Mouse (Mus musculus): ENCODE measurements around the gene Rnf31. TPM values are rescaled to one million over a fixed set of nuclear protein-coding genes. Genes with fewer than 3 reads are reported as not detected.

The Rnf31 gene
- polyA plus RNA-seq, 1 experiment from 2014 or later, result 22.0 TPM

DNA sequence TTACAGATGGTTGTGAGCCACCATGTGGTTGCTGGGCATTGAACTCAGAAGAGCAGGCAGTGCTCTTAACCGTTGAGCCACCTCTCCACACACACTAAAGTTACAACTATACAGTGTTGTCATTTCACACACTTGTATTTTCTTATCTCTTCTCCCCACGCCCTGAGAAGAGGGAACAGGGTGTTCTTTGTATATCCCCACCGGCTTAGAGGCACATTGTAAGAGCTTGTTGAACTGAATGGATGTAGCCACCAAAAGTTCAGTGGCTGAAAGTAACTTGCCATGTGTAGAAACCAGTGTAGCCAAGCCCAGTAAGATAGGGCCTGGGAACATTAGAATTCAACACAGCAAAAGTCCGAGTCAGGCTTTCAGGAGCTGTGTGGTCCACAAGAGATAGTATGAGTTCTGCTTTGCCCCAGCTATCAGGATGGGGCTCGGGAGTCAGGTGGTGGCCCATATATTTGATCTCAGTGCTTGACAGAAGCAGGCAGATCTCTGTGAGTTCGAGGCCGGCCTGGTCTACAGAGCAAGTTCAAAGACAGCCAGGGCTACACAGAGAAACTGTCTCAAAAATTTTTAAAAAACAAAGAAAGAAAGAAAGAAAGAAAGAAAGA lies 23.2 kb downstream of the Rnf31 start:
- H3K36me3 ChIP-seq, result peaks cover 10% of the 10 kb centered on the region
- no peak overlapping the region for H3K9ac ChIP-seq (replicated peaks)
- H3K4me1 ChIP-seq, result no peaks in the 10 kb centered on the region
- no peak overlapping the region for H3K4me3 ChIP-seq (replicated peaks)
- no peaks in the 10 kb centered on the region for H3K27me3 ChIP-seq (replicated peaks)
- WGBS, result 80% methylated on average over 7 of the region's 7 CpGs
- ATAC-seq (ENCODE audit: low FRiP score), result no peak
- H3K4me2 ChIP-seq, result no peak overlapping the region
- H3K27ac ChIP-seq (replicated peaks), result no peak overlapping the region
- no peaks in the 10 kb centered on the region for H3K9me3 ChIP-seq (replicated peaks)

DNA sequence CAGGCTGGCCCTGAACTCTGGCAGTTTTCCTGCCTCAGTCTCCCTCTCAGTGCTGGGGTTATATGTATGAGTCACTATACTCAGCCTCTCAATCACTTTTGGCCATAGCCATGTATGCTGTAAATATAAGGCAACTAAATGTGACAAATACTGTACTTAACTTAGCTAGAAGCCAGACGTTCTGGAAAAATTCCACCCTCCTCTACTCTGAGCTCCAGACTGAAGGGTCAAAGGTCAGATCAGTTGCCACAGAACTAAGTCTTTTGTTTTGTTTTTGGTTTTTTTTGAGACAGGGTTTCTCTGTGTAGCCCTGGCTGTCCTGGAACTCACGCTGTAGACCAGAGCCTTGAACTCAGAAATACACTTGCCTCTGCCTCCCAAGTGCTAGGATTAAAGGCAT lies 24.4 kb downstream of the Rnf31 start:
- H3K4me2 ChIP-seq, result no peak overlapping the region
- no peak for ATAC-seq (ENCODE audit: low FRiP score)
- WGBS, result 59% methylated on average over 2 of the region's 2 CpGs

DNA sequence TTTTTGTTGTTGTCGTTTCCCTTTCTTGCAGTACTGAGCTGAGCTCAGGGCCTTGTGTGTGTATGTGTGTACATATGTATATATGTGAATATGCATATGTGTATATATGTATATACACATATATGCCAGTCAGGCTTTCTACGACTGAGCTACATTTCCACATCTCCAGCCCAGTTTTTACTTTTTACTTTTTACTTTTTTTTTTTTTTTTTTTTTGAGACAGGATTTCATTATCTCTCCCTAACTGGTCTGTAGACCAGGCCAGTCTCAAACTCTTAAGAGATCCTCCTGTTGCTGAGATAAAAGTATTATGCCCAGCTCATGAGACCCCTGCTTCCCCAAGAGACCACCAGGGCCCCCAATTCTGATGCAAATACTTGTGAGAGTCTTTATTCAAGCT lies 25.3 kb downstream of the Rnf31 start:
- no peak overlapping the region for H3K27ac ChIP-seq (replicated peaks)
- no peaks in the 10 kb centered on the region for H3K9me3 ChIP-seq (replicated peaks)
- H3K36me3 ChIP-seq, result no peaks in the 10 kb centered on the region
- no peak overlapping the region for H3K9ac ChIP-seq (replicated peaks)
- WGBS, result 84% methylated on average over 2 of the region's 2 CpGs
- no peak for ATAC-seq (ENCODE audit: low FRiP score)
- H3K4me1 ChIP-seq, result no peaks in the 10 kb centered on the region
- H3K4me3 ChIP-seq (replicated peaks), result no peak overlapping the region
- no peaks in the 10 kb centered on the region for H3K27me3 ChIP-seq (replicated peaks)
- H3K4me2 ChIP-seq, result no peak overlapping the region

More for the DNA sequence above, 24.4 kb downstream of the Rnf31 start:
- Histone ChIP-seq H3K4me3 (replicated peaks) (no peak overlapping the region), H3K27ac (replicated peaks) (no peak overlapping the region), H3K9me3 (replicated peaks) (no peaks in the 10 kb centered on the region), H3K4me1 (no peaks in the 10 kb centered on the region), H3K9ac (replicated peaks) (no peak overlapping the region), H3K36me3 (no peaks in the 10 kb centered on the region), H3K27me3 (replicated peaks) (no peaks in the 10 kb centered on the region)

DNA sequence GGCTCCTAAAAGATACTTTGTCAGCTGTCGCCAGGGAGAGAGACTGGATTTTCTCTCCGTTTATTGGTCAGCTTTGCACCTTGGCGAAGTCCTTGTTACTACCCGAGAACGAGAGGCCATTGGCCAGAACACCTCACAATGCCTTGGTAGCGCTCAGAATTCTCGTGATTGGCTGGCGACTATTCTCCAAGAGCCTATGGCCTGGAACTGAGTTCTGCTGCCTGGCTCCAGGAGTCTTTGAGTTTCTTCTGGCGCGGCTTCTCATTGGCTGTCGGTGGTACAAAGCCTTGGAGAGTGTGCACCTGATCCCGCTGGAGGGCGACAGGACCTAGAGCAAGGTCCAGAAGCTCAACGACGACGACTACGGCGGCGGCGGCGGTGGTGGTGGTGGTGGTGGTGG lies 26.3 kb downstream of the Rnf31 start, which contains the start of gene Rec8:
Gene Rec8 (plus strand): TSS at position 216 of the 400 bp plus-strand sequence.
- Histone ChIP-seq H3K4me2 (peak within 1 kb of the TSS; percentile 45), H3K36me3 (no peaks in the 10 kb centered on the region), H3K4me3 (replicated peaks) (peak within 1 kb of the TSS; percentile 37), H3K9me3 (replicated peaks) (no peaks in the 10 kb centered on the region), H3K27ac (replicated peaks) (peak within 1 kb of the TSS; percentile 39), H3K4me1 (no peaks in the 10 kb centered on the region), H3K27me3 (replicated peaks) (no peaks in the 10 kb centered on the region), H3K9ac (replicated peaks) (peak within 1 kb of the TSS; percentile 29; the same call in 1 of the 2 replicates)
- ATAC-seq (ENCODE audit: low FRiP score), result peak; percentile 86
- WGBS, result 18% methylated on average over 21 of the region's 21 CpGs

DNA sequence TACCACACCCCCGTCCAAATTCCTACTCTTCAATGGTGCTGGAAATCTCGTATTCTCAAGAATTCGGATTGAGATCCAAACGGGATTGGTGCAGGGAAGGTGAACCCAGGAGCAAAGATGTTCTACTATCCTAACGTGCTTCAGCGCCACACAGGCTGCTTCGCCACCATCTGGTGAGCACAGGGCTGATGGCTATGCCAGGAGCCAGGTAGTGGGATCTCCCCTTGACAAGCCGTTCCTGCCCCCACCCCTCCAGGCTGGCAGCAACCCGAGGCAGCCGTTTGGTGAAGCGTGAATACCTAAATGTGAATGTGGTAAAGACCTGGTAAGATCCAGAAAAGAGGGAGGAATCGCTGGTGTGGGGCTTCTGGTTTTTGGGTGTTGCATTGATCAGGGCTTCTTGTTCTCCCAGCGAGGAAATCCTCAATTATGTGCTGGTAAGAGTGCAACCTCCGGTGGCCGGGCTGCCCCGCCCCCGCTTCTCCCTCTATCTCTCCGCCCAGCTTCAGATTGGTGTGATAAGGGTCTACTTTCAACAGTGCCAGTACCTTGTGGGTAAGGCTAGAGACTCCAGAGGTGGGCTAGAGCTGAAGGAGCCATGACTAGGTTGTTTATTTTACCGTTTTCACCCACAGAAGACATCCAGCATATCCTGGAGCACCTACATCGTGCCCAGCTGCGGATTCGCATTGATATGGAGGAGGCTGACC lies 27.1 kb downstream of the Rnf31 start:
- Histone ChIP-seq H3K36me3 (no peaks in the 10 kb centered on the region), H3K27ac (replicated peaks) (peak overlapping the region; percentile 39), H3K4me1 (no peaks in the 10 kb centered on the region), H3K4me2 (peak overlapping the region; percentile 45), H3K9me3 (replicated peaks) (no peaks in the 10 kb centered on the region), H3K4me3 (replicated peaks) (peak overlapping the region; percentile 37), H3K27me3 (replicated peaks) (no peaks in the 10 kb centered on the region), H3K9ac (replicated peaks) (peak overlapping the region; percentile 29; the same call in 1 of the 2 replicates)
- ATAC-seq (ENCODE audit: low FRiP score), result peak; percentile 49; the same call in 1 of the 2 replicates
- 57% methylated on average over 22 of the region's 22 CpGs for WGBS

DNA sequence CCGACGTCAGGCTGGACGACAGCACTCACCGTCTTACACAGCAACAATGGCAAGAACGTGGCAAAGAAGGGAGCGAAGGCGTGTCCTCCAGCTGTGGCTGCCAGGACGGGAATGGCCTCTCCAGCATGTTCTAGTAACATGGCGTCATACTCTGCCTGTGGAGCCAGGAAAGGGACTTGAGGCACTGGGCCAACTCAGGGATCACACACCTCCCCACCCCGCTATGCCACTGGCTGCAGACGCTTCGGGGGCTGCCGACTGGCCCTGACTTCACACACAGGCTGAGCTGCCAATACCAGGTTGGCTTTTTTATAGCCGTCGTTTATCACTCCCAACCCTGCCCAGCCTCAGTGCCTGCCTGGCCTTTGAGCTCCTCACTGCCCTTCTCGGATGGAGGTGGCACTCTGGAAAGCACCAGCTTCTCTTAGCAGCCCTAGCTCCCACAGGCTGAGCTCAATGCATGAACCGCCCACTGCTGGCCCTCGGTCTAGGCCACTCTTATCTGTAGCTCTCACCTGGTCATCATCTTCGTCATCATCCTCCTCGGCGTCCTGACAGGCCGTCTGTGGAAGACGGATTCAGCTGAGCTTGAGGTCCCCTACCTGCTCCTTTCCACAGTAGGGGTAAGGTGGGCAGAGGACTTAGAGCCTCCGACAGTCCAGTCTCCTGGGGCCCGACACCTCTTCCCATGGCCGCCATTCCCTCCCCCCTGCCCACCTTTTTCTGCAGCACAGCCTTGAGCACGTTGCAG lies 36.7 kb downstream of the Rnf31 start:
- Histone ChIP-seq H3K4me3 (replicated peaks) (no peak overlapping the region), H3K27ac (replicated peaks) (no peak overlapping the region), H3K27me3 (replicated peaks) (no peaks in the 10 kb centered on the region), H3K4me2 (no peak overlapping the region), H3K9ac (replicated peaks) (no peak overlapping the region), H3K4me1 (no peaks in the 10 kb centered on the region), H3K9me3 (replicated peaks) (no peaks in the 10 kb centered on the region), H3K36me3 (peaks cover 90% of the 10 kb centered on the region)
- WGBS, result 81% methylated on average over 27 of the region's 27 CpGs
- no peak for ATAC-seq (ENCODE audit: low FRiP score)

DNA sequence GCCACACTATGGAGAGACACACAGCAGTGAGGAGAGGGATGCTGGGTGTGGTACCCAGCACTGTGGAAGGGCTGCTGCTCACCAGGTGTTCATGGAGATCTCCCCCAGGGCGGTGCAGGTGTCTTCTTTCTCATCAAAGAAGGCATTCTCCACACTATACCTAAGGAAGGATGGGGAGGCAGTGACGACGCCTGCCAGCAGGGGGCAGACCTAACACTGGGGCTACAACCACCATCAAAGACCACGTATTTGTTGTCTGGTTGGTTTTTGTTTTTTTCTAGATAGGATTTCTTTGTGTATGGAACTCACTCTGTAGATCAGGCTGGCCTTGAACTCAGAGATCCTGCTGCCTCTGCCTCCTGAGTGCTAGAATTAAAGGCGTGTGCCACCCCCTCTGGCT lies 37.8 kb downstream of the Rnf31 start:
- no peak overlapping the region for H3K4me3 ChIP-seq (replicated peaks)
- H3K4me1 ChIP-seq, result peaks cover 9% of the 10 kb centered on the region
- no peaks in the 10 kb centered on the region for H3K9me3 ChIP-seq (replicated peaks)
- H3K27me3 ChIP-seq (replicated peaks), result no peaks in the 10 kb centered on the region
- no peak for ATAC-seq (ENCODE audit: low FRiP score)
- no peak overlapping the region for H3K9ac ChIP-seq (replicated peaks)
- peaks cover 96% of the 10 kb centered on the region for H3K36me3 ChIP-seq
- no peak overlapping the region for H3K4me2 ChIP-seq
- H3K27ac ChIP-seq (replicated peaks), result no peak overlapping the region
- 59% methylated on average over 5 of the region's 5 CpGs for WGBS

DNA sequence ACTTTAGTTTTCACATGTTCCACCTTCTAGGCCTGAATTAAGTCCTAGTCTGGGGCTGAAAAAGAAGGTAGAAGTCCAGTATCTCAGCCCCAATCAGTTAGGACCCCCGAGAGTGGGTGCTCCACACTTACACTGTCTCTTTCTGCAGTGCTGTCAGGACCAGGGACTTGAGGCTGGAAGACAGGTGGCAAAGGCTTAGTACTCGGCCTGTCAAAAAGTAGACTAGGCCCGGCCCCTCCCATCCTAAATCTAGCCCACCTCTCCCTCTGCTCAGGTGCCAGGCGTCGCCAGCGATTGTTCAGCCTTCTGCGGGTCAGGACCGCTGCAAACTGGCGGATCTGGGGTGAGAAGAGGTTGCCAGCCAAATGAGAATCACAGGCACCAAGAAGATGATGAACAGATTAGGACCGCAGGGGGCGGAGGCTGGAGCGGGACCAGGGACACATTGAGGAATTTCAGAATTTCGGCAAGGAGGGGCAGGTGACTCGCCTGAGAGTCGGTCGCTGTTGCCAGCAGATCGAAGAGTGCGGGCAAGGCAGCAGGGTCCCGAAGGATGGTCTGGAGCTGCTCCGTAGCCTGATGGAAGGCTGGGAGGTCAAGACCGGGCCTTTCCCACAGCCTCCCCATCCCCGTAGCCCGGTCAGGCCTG lies 43.5 kb downstream of the Rnf31 start:
- H3K9me3 ChIP-seq (replicated peaks), result no peaks in the 10 kb centered on the region

DNA sequence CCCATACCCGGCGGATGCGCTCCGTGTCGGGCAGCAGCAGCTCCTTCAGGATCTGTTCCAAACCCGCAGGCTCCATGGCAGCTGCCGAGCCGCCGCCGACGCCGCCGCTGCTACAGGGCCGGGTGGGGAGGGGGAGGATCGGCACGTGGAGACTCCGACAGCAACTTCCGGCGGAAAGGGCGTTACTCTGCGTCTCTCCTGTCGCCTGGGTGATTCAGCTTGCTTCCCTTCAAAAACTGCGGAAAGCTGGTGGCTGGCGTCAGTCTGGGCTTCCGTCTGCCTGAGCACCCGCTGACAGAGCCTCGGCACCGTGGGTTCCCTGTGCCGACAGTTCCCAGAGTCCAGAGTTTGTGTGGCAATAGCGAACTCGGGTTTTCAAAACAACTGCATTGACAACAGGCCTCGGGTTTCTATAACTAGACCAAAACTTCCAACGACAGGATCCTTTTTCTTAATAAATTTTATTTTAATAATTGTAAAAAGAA lies 44.1 kb downstream of the Rnf31 start, which contains the start of gene Ipo4:
Gene Ipo4 (minus strand): TSS at position 435 of the 485 bp plus-strand sequence.
- Histone ChIP-seq H3K36me3 (peaks cover 69% of the 10 kb centered on the region), H3K4me3 (replicated peaks) (peak within 1 kb of the TSS; percentile 82), H3K27me3 (replicated peaks) (no peaks in the 10 kb centered on the region), H3K4me2 (peak within 1 kb of the TSS; percentile 93), H3K4me1 (peaks cover 32% of the 10 kb centered on the region), H3K9me3 (replicated peaks) (no peaks in the 10 kb centered on the region), H3K9ac (replicated peaks) (peak within 1 kb of the TSS; percentile 76), H3K27ac (replicated peaks) (peak within 1 kb of the TSS; percentile 85)
- WGBS, result 1% methylated on average over 28 of the region's 33 CpGs
- peak; percentile 88 for ATAC-seq (ENCODE audit: low FRiP score)

More for the DNA sequence above, 43.5 kb downstream of the Rnf31 start:
- ATAC-seq (ENCODE audit: low FRiP score), result peak; percentile 62
- no peaks in the 10 kb centered on the region for H3K27me3 ChIP-seq (replicated peaks)
- peak overlapping the region; percentile 85 for H3K27ac ChIP-seq (replicated peaks)
- 6% methylated on average over 21 of the region's 23 CpGs for WGBS
- H3K36me3 ChIP-seq, result peaks cover 69% of the 10 kb centered on the region
- H3K4me1 ChIP-seq, result peaks cover 28% of the 10 kb centered on the region
- H3K4me3 ChIP-seq (replicated peaks), result peak overlapping the region; percentile 82
- peak overlapping the region; percentile 93 for H3K4me2 ChIP-seq
- H3K9ac ChIP-seq (replicated peaks), result peak overlapping the region; percentile 76

DNA sequence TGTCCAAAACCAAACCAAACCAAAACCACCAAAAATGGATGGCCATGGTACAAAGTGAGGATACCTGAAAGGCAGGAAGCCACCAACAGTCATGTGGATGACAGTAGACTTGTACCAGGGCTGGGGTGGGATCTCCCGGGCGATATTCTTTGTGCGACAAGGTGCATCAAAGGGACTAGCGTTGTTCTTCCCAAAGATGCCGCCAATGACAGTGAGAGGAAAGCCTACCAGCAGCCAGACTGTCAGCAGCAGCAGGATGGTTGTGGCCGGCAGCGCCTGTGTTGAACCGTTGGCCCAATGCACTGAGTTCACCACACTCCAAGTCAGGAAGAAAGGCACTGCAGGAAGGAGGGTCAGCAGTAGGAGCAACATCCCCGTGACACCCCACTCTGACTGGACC lies 46.3 kb downstream of the Rnf31 start, which contains the start of gene Gm49378:
Gene Gm49378 (minus strand): TSS at position 101 of the 400 bp plus-strand sequence.
- WGBS, result 94% methylated on average over 9 of the region's 9 CpGs
- no peak within 1 kb of the TSS for H3K4me2 ChIP-seq
- no peak within 1 kb of the TSS for H3K27ac ChIP-seq (replicated peaks)
- H3K9me3 ChIP-seq (replicated peaks), result no peaks in the 10 kb centered on the region
- no peak for ATAC-seq (ENCODE audit: low FRiP score)
- no peaks in the 10 kb centered on the region for H3K27me3 ChIP-seq (replicated peaks)
- no peak within 1 kb of the TSS for H3K4me3 ChIP-seq (replicated peaks)
- H3K9ac ChIP-seq (replicated peaks), result no peak within 1 kb of the TSS
- H3K36me3 ChIP-seq, result peaks cover 55% of the 10 kb centered on the region
- peaks cover 45% of the 10 kb centered on the region for H3K4me1 ChIP-seq

DNA sequence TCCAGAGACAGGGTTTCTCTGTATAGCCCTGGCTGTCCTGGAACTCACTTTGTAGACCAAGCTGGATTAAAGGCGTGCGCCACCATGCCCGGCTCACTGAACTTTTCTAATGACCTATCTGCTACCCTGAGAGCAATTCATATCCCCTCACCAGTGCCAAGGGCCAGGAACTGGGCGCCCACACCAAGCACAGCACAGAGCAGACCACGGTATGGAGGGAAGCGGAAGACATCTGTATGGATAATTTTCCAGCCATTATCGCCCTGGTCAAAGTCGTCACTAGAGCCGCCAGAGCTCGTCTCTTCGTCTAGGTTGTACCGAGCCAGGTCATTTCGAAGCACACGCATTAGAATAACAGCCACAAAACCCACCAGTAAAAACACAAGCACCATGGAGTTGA lies 49.3 kb downstream of the Rnf31 start:
- Histone ChIP-seq H3K9me3 (replicated peaks) (no peaks in the 10 kb centered on the region), H3K9ac (replicated peaks) (no peak overlapping the region), H3K27ac (replicated peaks) (no peak overlapping the region), H3K27me3 (replicated peaks) (no peaks in the 10 kb centered on the region), H3K4me3 (replicated peaks) (no peak overlapping the region), H3K4me1 (peaks cover 38% of the 10 kb centered on the region), H3K36me3 (peaks cover 41% of the 10 kb centered on the region), H3K4me2 (no peak overlapping the region)
- WGBS, result 94% methylated on average over 14 of the region's 14 CpGs
- ATAC-seq (ENCODE audit: low FRiP score), result no peak
